Mouse (Mus musculus) MEL (cell line): ENCODE results near the gene Vps51. TPM values are rescaled to one million over a fixed set of nuclear protein-coding genes. Genes with fewer than 3 reads are reported as not detected.

Source experiments
- DNase-seq: peaks from one replicate; pipeline ENCODE4 v3.0.0; 2011; ENCODE audit warnings: low read depth, low spot score
- H3K27ac ChIP-seq: 2 replicates; pipeline ENCODE4 v1.5.1; 2012; ENCODE audit warnings: low read depth, mild to moderate bottlenecking, control low read depth, low read length, moderate library complexity; ENCODE audit not compliant: control insufficient read depth
- H3K27me3 ChIP-seq, 2 experiments: fragments of 150-350 bp in 1 of 2; sonication (generic) in 1 of 2; 2 replicates each; pipeline ENCODE4 v1.6.1; 2012; ENCODE audit warnings: low read length in 2 of 2, mild to moderate bottlenecking in 2 of 2, improper control_type of control experiment in 1 of 2, moderate library complexity in 1 of 2; ENCODE audit not compliant: insufficient read depth in 2 of 2, control insufficient read depth in 1 of 2
- H3K36me3 ChIP-seq, 2 experiments: 2 replicates each; pipeline ENCODE4 v1.6.1; 2012 to 2014; ENCODE audit warnings: low read length in 2 of 2, improper control_type of control experiment in 1 of 2, inconsistent platforms in 1 of 2, mild to moderate bottlenecking in 1 of 2; ENCODE audit not compliant: insufficient read depth in 2 of 2, control insufficient read depth in 1 of 2
- H3K4me1 ChIP-seq, 2 experiments: fragments of 150-350 bp in 1 of 2; sonication (generic) in 1 of 2; 2 replicates each; pipeline ENCODE4 v1.6.1; 2012; ENCODE audit warnings: low read length in 2 of 2, improper control_type of control experiment in 1 of 2, mild to moderate bottlenecking in 1 of 2; ENCODE audit not compliant: insufficient read depth in 2 of 2, control insufficient read depth in 1 of 2
- H3K4me3 ChIP-seq, 2 experiments: fragments of 150-350 bp in 1 of 2; sonication (generic) in 1 of 2; 2 replicates each; pipeline ENCODE4 v1.5.1; 2012; ENCODE audit warnings: low read depth in 2 of 2, low read length in 2 of 2, mild to moderate bottlenecking in 2 of 2, moderate library complexity in 2 of 2, control low read depth in 1 of 2, improper control_type of control experiment in 1 of 2; ENCODE audit not compliant: control insufficient read depth in 1 of 2, insufficient read depth in 1 of 2
- H3K79me2 ChIP-seq: 2 replicates; pipeline ENCODE4 v1.6.1; 2012; ENCODE audit warnings: mild to moderate bottlenecking, low read length, moderate library complexity; ENCODE audit not compliant: control insufficient read depth, poor library complexity, insufficient read depth
- H3K9ac ChIP-seq: 2 replicates; pipeline ENCODE4 v1.6.1; 2012; ENCODE audit warnings: low read depth, mild to moderate bottlenecking, control low read depth, low read length, moderate library complexity; ENCODE audit not compliant: control insufficient read depth, poor library complexity, severe bottlenecking
- H3K9me3 ChIP-seq: fragments of 150-350 bp; sonication (generic); replicated peaks from 2 replicates; pipeline ENCODE4 v1.6.1; 2012; ENCODE audit warnings: mild to moderate bottlenecking, low read length, improper control_type of control experiment, moderate library complexity; ENCODE audit not compliant: insufficient read depth
- BHLHE40 ChIP-seq: IDR thresholded peaks from 2 replicates; pipeline ENCODE4 v1.6.1; 2012; ENCODE audit warnings: low read depth, mild to moderate bottlenecking, inconsistent platforms, low read length, improper control_type of control experiment, borderline replicate concordance
- CHD1 ChIP-seq: IDR thresholded peaks from 2 replicates; pipeline ENCODE4 v1.6.1; 2012; ENCODE audit warnings: low read depth, mild to moderate bottlenecking, inconsistent platforms, low read length, improper control_type of control experiment
- ELF1 ChIP-seq: IDR thresholded peaks from 2 replicates; pipeline ENCODE4 v1.6.1; 2014; ENCODE audit warnings: low read depth, mild to moderate bottlenecking, inconsistent platforms, low read length, improper control_type of control experiment, moderate library complexity
- EP300 ChIP-seq, 2 experiments: IDR thresholded peaks; 2 replicates each; pipeline ENCODE4 v1.6.1; 2011; ENCODE audit warnings: improper control_type of control experiment in 2 of 2, low read length in 2 of 2, low read depth in 1 of 2, mild to moderate bottlenecking in 1 of 2
- GATA1 ChIP-seq: IDR thresholded peaks from 2 replicates; pipeline ENCODE4 v1.6.1; 2011; ENCODE audit warnings: low read depth, low read length, improper control_type of control experiment
- HCFC1 ChIP-seq: IDR thresholded peaks from 2 replicates; pipeline ENCODE4 v1.6.1; 2012; ENCODE audit warnings: low read depth, mild to moderate bottlenecking, inconsistent platforms, low read length, improper control_type of control experiment, moderate library complexity
- JUND ChIP-seq: IDR thresholded peaks from 2 replicates; pipeline ENCODE4 v1.6.1; 2011; ENCODE audit warnings: low read depth, mild to moderate bottlenecking, improper control_type of control experiment, low read length
- MAFK ChIP-seq: IDR thresholded peaks from 2 replicates; pipeline ENCODE4 v1.6.1; 2011; ENCODE audit warnings: low read depth, mild to moderate bottlenecking, low read length, improper control_type of control experiment, borderline replicate concordance
- MAX ChIP-seq: IDR thresholded peaks from 2 replicates; pipeline ENCODE4 v1.6.1; 2011; ENCODE audit warnings: low read length, improper control_type of control experiment
- MYB ChIP-seq: IDR thresholded peaks from 2 replicates; pipeline ENCODE4 v1.6.1; 2011; ENCODE audit warnings: mild to moderate bottlenecking, low read depth, low read length, improper control_type of control experiment
- MYC ChIP-seq: IDR thresholded peaks from 2 replicates; pipeline ENCODE4 v1.6.1; 2011; ENCODE audit warnings: low read depth, mild to moderate bottlenecking, low read length, improper control_type of control experiment, moderate library complexity
- NRF1 ChIP-seq: IDR thresholded peaks from 2 replicates; pipeline ENCODE4 v1.6.1; 2014; ENCODE audit warnings: low read depth, mild to moderate bottlenecking, inconsistent platforms, low read length, improper control_type of control experiment, moderate library complexity; ENCODE audit not compliant: poor library complexity, insufficient read depth, severe bottlenecking
- POLR2AphosphoS5 ChIP-seq: IDR thresholded peaks from 2 replicates; pipeline ENCODE4 v1.6.1; 2012; ENCODE audit warnings: low read depth, borderline replicate concordance, mild to moderate bottlenecking, inconsistent platforms, low read length, moderate library complexity, mixed read lengths
- RAD21 ChIP-seq: IDR thresholded peaks from 2 replicates; pipeline ENCODE4 v1.6.1; 2011; ENCODE audit warnings: mild to moderate bottlenecking, low read depth, low read length, improper control_type of control experiment
- SIN3A ChIP-seq: IDR thresholded peaks from 2 replicates; pipeline ENCODE4 v1.6.1; 2012; ENCODE audit warnings: low read length, improper control_type of control experiment, inconsistent platforms
- SMC3 ChIP-seq: IDR thresholded peaks from 2 replicates; pipeline ENCODE4 v1.6.1; 2011; ENCODE audit warnings: low read depth, low read length, improper control_type of control experiment
- TAL1 ChIP-seq: IDR thresholded peaks from 2 replicates; pipeline ENCODE4 v1.6.1; 2012; ENCODE audit warnings: mild to moderate bottlenecking, inconsistent platforms, low read length, moderate library complexity, mixed read lengths
- TCF12 ChIP-seq: IDR thresholded peaks from 2 replicates; pipeline ENCODE4 v1.6.1; 2014; ENCODE audit warnings: low read depth, mild to moderate bottlenecking, inconsistent platforms, low read length, improper control_type of control experiment, moderate library complexity
- USF1 ChIP-seq: IDR thresholded peaks from 2 replicates; pipeline ENCODE4 v1.6.1; 2014; ENCODE audit warnings: low read depth, mild to moderate bottlenecking, inconsistent platforms, low read length, improper control_type of control experiment, moderate library complexity
- ZKSCAN1 ChIP-seq: IDR thresholded peaks from 2 replicates; pipeline ENCODE4 v1.6.1; 2012; ENCODE audit warnings: low read depth, mild to moderate bottlenecking, inconsistent platforms, low read length, improper control_type of control experiment, moderate library complexity
- polyA plus RNA-seq, 2 experiments: library from polyadenylated mRNA; stranded (reverse) in 1 of 2; unstranded in 1 of 2; fragments of >175 nt in 1 of 2; fragments of >200 nt in 1 of 2; gene quantifications; 2 replicates each; pipeline versions ENCODE4 v1.2.1 to v1.2.4; 2012; ENCODE audit warnings: low replicate concordance in 2 of 2, low read depth in 1 of 2; ENCODE audit not compliant: insufficient read length in 2 of 2, insufficient read depth in 1 of 2, missing spikeins in 1 of 2
- total RNA-seq: library from RNA; depleted of rRNA; stranded (reverse); fragments of 300-350 nt; gene quantifications from 2 replicates; pipeline ENCODE4 v1.2.3, GENCODE M21; 2012

Gene Vps51
- total and polyA plus RNA-seq, 3 experiments: 29.4 to 60.5 TPM; not detected in 1

DNA sequence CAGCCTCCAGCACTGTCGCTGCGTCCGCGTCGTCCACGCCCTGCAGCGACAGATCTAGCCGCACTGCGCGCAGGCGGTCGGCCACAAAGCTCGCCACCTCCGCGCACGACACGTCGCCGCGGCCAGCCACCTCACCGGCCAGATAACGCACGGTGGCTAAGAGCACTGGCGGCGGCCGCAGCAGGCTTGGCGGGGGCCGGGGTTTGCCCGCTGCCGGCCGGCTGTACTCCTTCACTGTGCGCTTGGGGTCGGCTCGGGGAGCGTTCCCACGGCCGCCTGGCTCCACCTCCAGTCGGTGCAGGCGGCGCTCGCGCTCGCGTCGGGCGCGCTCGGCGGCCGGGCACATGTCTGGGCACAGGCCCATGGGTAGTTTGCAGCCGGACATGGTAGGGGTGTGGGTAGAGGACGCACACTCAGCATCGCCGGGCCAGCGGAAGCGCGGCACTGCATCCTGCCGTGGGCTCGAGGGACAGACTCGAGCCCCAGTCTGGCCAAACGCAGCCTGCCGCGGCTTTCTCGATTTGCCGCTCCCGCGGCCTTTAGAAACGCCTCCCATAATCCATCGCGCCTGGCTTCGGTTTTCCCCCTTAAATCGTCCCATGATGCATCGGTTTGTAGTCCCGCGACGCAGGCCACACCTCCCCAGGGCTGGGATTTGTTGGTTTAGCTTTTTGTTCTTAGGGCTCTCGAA lies 41.1 kb upstream of the Vps51 start, which contains the start of gene Sac3d1 (continued):
- TF ChIP-seq USF1 (peak; percentile 36), CHD1 (no peak), MAFK (0 out of 2 replicates have a peak, but pooled peaks have one; percentile 16), POLR2AphosphoS5 (no peak), JUND (no peak), MAX (peak; percentile 87), TAL1 (no peak), HCFC1 (peak; percentile 96), RAD21 (no peak), ZKSCAN1 (no peak), ELF1 (no peak; the same call in none of the 2 replicates), MYB (no peak), MYC (peak; percentile 89), NRF1 (peak; percentile 15; the same call in 1 of the 2 replicates), SIN3A (peak; percentile 87), GATA1 (no peak), EP300 (IDR thresholded peaks at IDR 0.05; ENCODE audit: low read depth in 1 of 2, low read length in 2 of 2) (no peak)

DNA sequence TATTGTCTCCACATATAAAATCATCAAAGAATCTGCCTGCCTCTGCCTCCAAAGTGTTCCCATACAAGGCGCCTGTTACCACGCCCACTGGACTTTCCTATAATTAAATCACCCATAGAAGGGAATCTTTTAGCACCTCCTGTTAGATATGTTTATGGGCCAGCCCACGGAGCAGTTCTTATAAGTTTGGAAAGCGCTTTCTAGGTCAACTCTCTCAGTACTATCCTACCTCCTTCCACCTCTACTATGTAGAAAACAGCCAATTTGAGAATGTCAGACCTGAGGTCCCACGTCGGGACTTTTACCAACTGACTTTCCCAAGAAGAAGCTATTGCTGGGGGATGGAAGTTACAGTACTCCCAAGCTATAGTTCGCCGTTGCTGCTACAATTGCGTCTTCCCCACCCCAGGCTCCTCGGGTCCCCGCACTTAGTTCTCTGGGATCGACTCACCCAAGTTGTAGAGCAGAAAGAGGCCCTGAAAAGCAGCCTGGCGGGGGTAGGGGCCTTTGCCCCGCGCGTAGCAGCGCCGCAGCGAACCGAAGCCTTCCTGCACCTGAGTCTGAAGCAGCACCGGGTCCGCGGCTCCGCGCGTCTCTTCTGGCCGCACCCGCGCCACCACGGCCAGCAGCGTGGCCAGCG lies 40.4 kb upstream of the Vps51 start:
- peak; percentile 53 for DNase-seq
- Histone ChIP-seq H3K36me3 (peaks cover 0 to 10% of the 10 kb centered on the region in 2 experiments; a peak in 2 of 4 replicates), H3K4me1 (peaks cover 2 to 10% of the 10 kb centered on the region in 2 experiments; a peak in 2 of 4 replicates), H3K79me2 (peaks cover 22% of the 10 kb centered on the region), H3K27me3 (no peaks in the 10 kb centered on the region), H3K4me3 (peak overlapping the region; percentile 74 to 91), H3K27ac (peak overlapping the region; percentile 88), H3K9me3 (no peaks in the 10 kb centered on the region), H3K9ac (peak overlapping the region; percentile 88)
- TF ChIP-seq TCF12 (0 out of 2 replicates have a peak, but pooled peaks have one; percentile 10), BHLHE40 (no peak), MAX (0 out of 2 replicates have a peak, but pooled peaks have one; percentile 16), SMC3 (no peak), SIN3A (0 out of 2 replicates have a peak, but pooled peaks have one; percentile 36)
